Mouse (Mus musculus): ENCODE data around the gene Cachd1. TPM values are rescaled to one million over a fixed set of nuclear protein-coding genes. Genes with fewer than 3 reads are reported as not detected.
A peak's percentile ranks its signal among the peaks of the same experiment; 100 is the strongest.

Cachd1 gene
- polyA plus RNA-seq, 1 experiment from 2014 or later: 7.0 TPM

- Histone ChIP-seq H3K4me2 (replicated peaks; ENCODE audit: low read depth) (no peak overlapping the region), H3K4me1 (replicated peaks; ENCODE audit: control insufficient read depth, insufficient read depth) (no peaks in the 10 kb centered on the region), H3K4me3 (ENCODE audit: low read depth, low read length) (no peak overlapping the region), H3K36me3 (ENCODE audit: control insufficient read depth, insufficient read depth, low read length) (0 out of 2 replicates have a peak, but pooled peaks cover 3% of the 10 kb centered on the region), H3K27me3 (ENCODE audit: control insufficient read depth, insufficient read depth, low read length) (no peaks in the 10 kb centered on the region), H3K9me3 (ENCODE audit: control insufficient read depth, low read length) (no peaks in the 10 kb centered on the region), H3K27ac (replicated peaks) (no peak overlapping the region), H3K9ac (ENCODE audit: low read length) (no peak overlapping the region)
- 60% methylated on average over 7 of the region's 7 CpGs for WGBS
- no peak for ATAC-seq (ENCODE audit: low FRiP score, low TSS enrichment)
- DNase-seq (ENCODE audit: low spot score): no peak
- TF ChIP-seq CTCF (IDR thresholded peaks at IDR 0.05; ENCODE audit: low read depth) (no peak), EP300 (optimal IDR thresholded peaks at IDR 0.05) (no peak)
These were observed 167.2 kb downstream of the Cachd1 start for GRCm38 (mm10) chr4:100943689-100944088.

GRCm38 (mm10) chr4:100944276-100944675 is 167.8 kb downstream of the Cachd1 start:
- Histone ChIP-seq H3K9me3 (ENCODE audit: control insufficient read depth, low read length) (no peaks in the 10 kb centered on the region), H3K27me3 (ENCODE audit: control insufficient read depth, insufficient read depth, low read length) (no peaks in the 10 kb centered on the region), H3K4me1 (replicated peaks; ENCODE audit: control insufficient read depth, insufficient read depth) (no peaks in the 10 kb centered on the region), H3K4me3 (ENCODE audit: low read depth, low read length) (no peak overlapping the region), H3K36me3 (ENCODE audit: control insufficient read depth, insufficient read depth, low read length) (0 out of 2 replicates have a peak, but pooled peaks cover 3% of the 10 kb centered on the region), H3K27ac (replicated peaks) (no peak overlapping the region), H3K4me2 (replicated peaks; ENCODE audit: low read depth) (no peak overlapping the region), H3K9ac (ENCODE audit: low read length) (no peak overlapping the region)
- DNase-seq (ENCODE audit: low spot score) (no peak), ATAC-seq (ENCODE audit: low FRiP score, low TSS enrichment) (no peak)
- TF ChIP-seq CTCF (IDR thresholded peaks at IDR 0.05; ENCODE audit: low read depth) (no peak), EP300 (optimal IDR thresholded peaks at IDR 0.05) (no peak)
- WGBS: 65% methylated on average over 3 of the region's 3 CpGs

- Histone ChIP-seq H3K27me3 (ENCODE audit: control insufficient read depth, insufficient read depth, low read length) (no peaks in the 10 kb centered on the region), H3K4me2 (replicated peaks; ENCODE audit: low read depth) (no peak overlapping the region), H3K4me3 (ENCODE audit: low read depth, low read length) (no peak overlapping the region), H3K4me1 (replicated peaks; ENCODE audit: control insufficient read depth, insufficient read depth) (no peaks in the 10 kb centered on the region), H3K9ac (ENCODE audit: low read length) (no peak overlapping the region), H3K36me3 (ENCODE audit: control insufficient read depth, insufficient read depth, low read length) (0 out of 2 replicates have a peak, but pooled peaks cover 3% of the 10 kb centered on the region), H3K27ac (replicated peaks) (no peak overlapping the region), H3K9me3 (ENCODE audit: control insufficient read depth, low read length) (no peaks in the 10 kb centered on the region)
- DNase-seq (ENCODE audit: low spot score): no peak
- WGBS: 84% methylated on average over 13 of the region's 13 CpGs
- ATAC-seq (ENCODE audit: low FRiP score, low TSS enrichment): no peak
- TF ChIP-seq EP300 (optimal IDR thresholded peaks at IDR 0.05) (no peak), CTCF (IDR thresholded peaks at IDR 0.05; ENCODE audit: low read depth) (no peak)
These were observed 168.9 kb downstream of the Cachd1 start for GRCm38 (mm10) chr4:100945171-100945899.

GRCm38 (mm10) chr4:100948494-100949425 is 172.3 kb downstream of the Cachd1 start:
- H3K4me1 ChIP-seq (replicated peaks; ENCODE audit: control insufficient read depth, insufficient read depth): no peaks in the 10 kb centered on the region
- DNase-seq (ENCODE audit: low spot score) (no peak), ATAC-seq (ENCODE audit: low FRiP score, low TSS enrichment) (no peak)
- H3K4me2 ChIP-seq (replicated peaks; ENCODE audit: low read depth): no peak overlapping the region
- no peaks in the 10 kb centered on the region for H3K27me3 ChIP-seq (ENCODE audit: control insufficient read depth, insufficient read depth, low read length)
- H3K9ac ChIP-seq (ENCODE audit: low read length): no peak overlapping the region
- H3K27ac ChIP-seq (replicated peaks): no peak overlapping the region
- TF ChIP-seq CTCF (IDR thresholded peaks at IDR 0.05; ENCODE audit: low read depth) (no peak), EP300 (optimal IDR thresholded peaks at IDR 0.05) (no peak)
- H3K4me3 ChIP-seq (ENCODE audit: low read depth, low read length): no peak overlapping the region
- 75% methylated on average over 17 of the region's 17 CpGs for WGBS
- H3K36me3 ChIP-seq (ENCODE audit: control insufficient read depth, insufficient read depth, low read length): peaks cover 2% of the 10 kb centered on the region; the same call in 1 of the 2 replicates
- H3K9me3 ChIP-seq (ENCODE audit: control insufficient read depth, low read length): no peaks in the 10 kb centered on the region

- H3K27me3 ChIP-seq (ENCODE audit: control insufficient read depth, insufficient read depth, low read length): no peaks in the 10 kb centered on the region
- H3K4me3 ChIP-seq (ENCODE audit: low read depth, low read length): no peak overlapping the region
- H3K27ac ChIP-seq (replicated peaks): 0 out of 2 replicates have a peak overlapping the region, but pooled peaks have one; percentile 35
- DNase-seq (ENCODE audit: low spot score) (no peak), ATAC-seq (ENCODE audit: low FRiP score, low TSS enrichment) (peak; percentile 45)
- H3K4me1 ChIP-seq (replicated peaks; ENCODE audit: control insufficient read depth, insufficient read depth): no peaks in the 10 kb centered on the region
- H3K9me3 ChIP-seq (ENCODE audit: control insufficient read depth, low read length): no peaks in the 10 kb centered on the region
- H3K9ac ChIP-seq (ENCODE audit: low read length): no peak overlapping the region
- H3K4me2 ChIP-seq (replicated peaks; ENCODE audit: low read depth): no peak overlapping the region
- peaks cover 2% of the 10 kb centered on the region; the same call in 1 of the 2 replicates for H3K36me3 ChIP-seq (ENCODE audit: control insufficient read depth, insufficient read depth, low read length)
- 61% methylated on average over 5 of the region's 5 CpGs for WGBS
- no peak for TF ChIP-seq CTCF (IDR thresholded peaks at IDR 0.05; ENCODE audit: low read depth)
- TF ChIP-seq EP300 (optimal IDR thresholded peaks at IDR 0.05): no peak
These were observed 173.8 kb downstream of the Cachd1 start for GRCm38 (mm10) chr4:100950316-100950715.

Measured in stomach, postnatal 0 days (tissue).